Mouse (Mus musculus) heart, adult 2 months (tissue): ENCODE data around the gene Chad. TPM values are rescaled to one million over a fixed set of nuclear protein-coding genes. Genes with fewer than 3 reads are reported as not detected.

Experiments used
- DNase-seq, 2 experiments: peaks; one replicate each; pipeline ENCODE4 v3.0.0; 2021
- H3K27ac ChIP-seq: fragments of 200-600 bp; 2 replicates; pipeline ENCODE4 v1.8.1; 2022
- H3K27me3 ChIP-seq: fragments of 200-500 bp; 2 replicates; pipeline ENCODE4 v1.6.1; 2012; ENCODE audit warnings: mild to moderate bottlenecking, low read length, inconsistent platforms, mixed read lengths; ENCODE audit not compliant: control insufficient read depth, insufficient read depth
- H3K36me3 ChIP-seq: fragments of 200-500 bp; 2 replicates; pipeline ENCODE4 v1.6.1; 2012; ENCODE audit warnings: low read length, inconsistent platforms; ENCODE audit not compliant: control insufficient read depth, insufficient read depth
- H3K4me1 ChIP-seq: fragments of 200-500 bp; 2 replicates; pipeline ENCODE4 v1.6.1; 2011; ENCODE audit warnings: low read length; ENCODE audit not compliant: control insufficient read depth, insufficient read depth
- H3K4me3 ChIP-seq: fragments of 200-600 bp; 2 replicates; pipeline ENCODE4 v1.8.1; 2022
- H3K79me2 ChIP-seq: fragments of 200-500 bp; replicated peaks from 2 replicates; pipeline ENCODE4 v1.6.1; 2012; ENCODE audit warnings: mild to moderate bottlenecking, inconsistent platforms, low read length, moderate library complexity, mixed read lengths; ENCODE audit not compliant: control insufficient read depth, insufficient read depth
- H3K9ac ChIP-seq: fragments of 200-500 bp; 2 replicates; pipeline ENCODE4 v1.6.1; 2012; ENCODE audit warnings: low read depth, mild to moderate bottlenecking, control low read depth, inconsistent platforms, low read length, mixed read lengths
- CTCF ChIP-seq: fragments of 200-600 bp; IDR thresholded peaks from 2 replicates; pipeline ENCODE4 v1.8.1; 2022; ENCODE audit warnings: antibody characterized with exemption, mild to moderate bottlenecking, moderate library complexity
- EP300 ChIP-seq: fragments of 200-500 bp; IDR thresholded peaks from 2 replicates; pipeline ENCODE4 v1.6.1; 2011; ENCODE audit warnings: low read depth, low read length, control low read depth; ENCODE audit not compliant: insufficient read depth
- POLR2A ChIP-seq: fragments of 200-500 bp; IDR thresholded peaks from 2 replicates; pipeline ENCODE4 v1.6.1; 2011; ENCODE audit warnings: mild to moderate bottlenecking, low read depth, low read length, control low read depth; ENCODE audit not compliant: insufficient read depth
- WGBS: fragments of 180-500 bp; shearing (Covaris S2); methylation state at CpG from one replicate; pipeline ENCODE4 v1.1.7; 2018; 5-methylcytosine and 5-hydroxymethylcytosine counted together
- intact Hi-C: fragments of 180-260 bp; cut with DNase I; formaldehyde crosslinking; loops from one replicate; pipeline ENCODE4 v1.15.1; 2025
- polyA plus RNA-seq: library from polyadenylated mRNA; depleted of rRNA; stranded (reverse); fragments of >200 nt; gene quantifications from 2 replicates; pipeline ENCODE4 v1.2.3, GENCODE M21; 2012; rRNA removed
- total RNA-seq, 2 experiments: library from RNA; stranded (reverse); gene quantifications; 2 replicates each; pipeline ENCODE4 v1.2.3; 2021

Chad gene
- total and polyA plus RNA-seq, 3 experiments: 1.7 to 16.2 (median 2.1) TPM

DNA sequence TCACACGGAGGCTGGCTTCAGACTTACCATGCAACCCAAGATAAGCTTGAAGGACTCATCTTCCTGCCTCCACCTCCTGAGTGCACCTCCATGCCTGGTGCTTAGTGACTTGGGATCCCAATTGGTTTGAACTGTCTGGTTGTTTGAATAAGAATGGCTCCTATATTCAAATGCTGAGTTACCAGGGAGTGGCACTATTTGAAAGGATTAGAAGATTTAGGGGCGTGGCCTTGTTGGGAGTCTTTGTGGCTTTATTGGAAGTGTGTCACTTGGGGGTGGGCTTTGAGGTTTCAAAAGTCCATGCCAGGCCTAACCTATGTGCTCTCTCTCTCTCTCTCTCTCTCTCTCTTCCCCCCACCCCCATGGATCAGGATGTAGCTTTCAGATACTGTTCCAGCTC, 52.8 kb downstream of the Chad start:
- no peaks in the 10 kb centered on the region for H3K4me1 ChIP-seq
- TF ChIP-seq EP300 (no peak), POLR2A (no peak), CTCF (no peak)
- DNase-seq: no peak
- intact Hi-C loops: loop anchor here (5.0 kb wide), 1 partner anchor 65 kb away; no protein-coding TSS in a partner anchor
- no peaks in the 10 kb centered on the region for H3K79me2 ChIP-seq
- no peak overlapping the region for H3K9ac ChIP-seq
- WGBS: 86% methylated on average over 2 of the region's 2 CpGs
- no peak overlapping the region for H3K4me3 ChIP-seq
- H3K27me3 ChIP-seq: no peaks in the 10 kb centered on the region
- H3K27ac ChIP-seq: no peak overlapping the region
- H3K36me3 ChIP-seq: no peaks in the 10 kb centered on the region

Other genes starting within 250 kb of the Chad start
- gene Luc7l3, start 243.1 kb upstream of the Chad start, total RNA-seq: 10 to 100 TPM; 32.1 to 36.0 TPM
- 8.1 and 17.2 TPM in 2 replicates for gene Luc7l3, start 243.1 kb upstream of the Chad start, polyA plus RNA-seq
- gene Ankrd40, start 237.0 kb upstream of the Chad start, total RNA-seq: 100 to 1,000 TPM; 254 to 285 TPM
- 287 and 346 TPM in 2 replicates for gene Ankrd40, start 237.0 kb upstream of the Chad start, polyA plus RNA-seq
- gene Abcc3, start 172.1 kb upstream of the Chad start, total RNA-seq: 1 to 10 TPM; 1.6 to 2.3 TPM
- gene Abcc3, start 172.1 kb upstream of the Chad start, polyA plus RNA-seq: 1.8 and 2.0 TPM in 2 replicates
- 10 to 100 TPM; 12.2 to 12.9 TPM for gene Cacna1g, start 90.8 kb upstream of the Chad start, total RNA-seq
- 63.3 and 64.4 TPM in 2 replicates for gene Cacna1g, start 90.8 kb upstream of the Chad start, polyA plus RNA-seq
- gene Spata20, start 78.9 kb upstream of the Chad start, total RNA-seq: under 1 TPM; 0.23 to 0.52 TPM
- gene Spata20, start 78.9 kb upstream of the Chad start, polyA plus RNA-seq: 1.3 and 1.5 TPM in 2 replicates
- 10 to 100 TPM; 28.4 to 31.9 TPM for gene Epn3, start 65.1 kb upstream of the Chad start, total RNA-seq
- 12.6 and 25.7 TPM in 2 replicates for gene Epn3, start 65.1 kb upstream of the Chad start, polyA plus RNA-seq
- gene Mycbpap, start 43.3 kb upstream of the Chad start, total RNA-seq: 1 to 10 TPM in 1 of 2 experiments, under 1 TPM in 1; 0.89 to 1.1 TPM
- 0.32 and 0.72 TPM in 2 replicates for gene Mycbpap, start 43.3 kb upstream of the Chad start, polyA plus RNA-seq
- 10 to 100 TPM in 1 of 2 experiments, 1 to 10 TPM in 1; 9.3 to 12.6 TPM for gene Rsad1, start 15.8 kb upstream of the Chad start, total RNA-seq
- gene Rsad1, start 15.8 kb upstream of the Chad start, polyA plus RNA-seq: 13.7 and 14.1 TPM in 2 replicates
- gene Acsf2, start 36.8 kb downstream of the Chad start, total RNA-seq: 10 to 100 TPM; 19.8 to 26.4 TPM
- gene Acsf2, start 36.8 kb downstream of the Chad start, polyA plus RNA-seq: 21.0 and 24.7 TPM in 2 replicates
- 10 to 100 TPM; 31.5 to 32.0 TPM for gene Lrrc59, start 64.7 kb downstream of the Chad start, total RNA-seq
- 25.3 and 31.9 TPM in 2 replicates for gene Lrrc59, start 64.7 kb downstream of the Chad start, polyA plus RNA-seq
- gene Mrpl27, start 88.7 kb downstream of the Chad start, total RNA-seq: 10 to 100 TPM; 54.9 to 59.5 TPM
- 67.0 and 74.1 TPM in 2 replicates for gene Mrpl27, start 88.7 kb downstream of the Chad start, polyA plus RNA-seq
- not detected for gene Eme1, start 88.9 kb downstream of the Chad start, total RNA-seq
- 0.12 and 0.14 TPM in 2 replicates for gene Eme1, start 88.9 kb downstream of the Chad start, polyA plus RNA-seq
- gene Xylt2, start 112.5 kb downstream of the Chad start, total RNA-seq: 1 to 10 TPM; 7.2 to 7.9 TPM
- gene Xylt2, start 112.5 kb downstream of the Chad start, polyA plus RNA-seq: 11.6 and 12.1 TPM in 2 replicates
- gene Gm11541, start 139.5 kb downstream of the Chad start, total RNA-seq: not detected
- gene Gm11541, start 139.5 kb downstream of the Chad start, polyA plus RNA-seq: not detected in 2 replicates
- 1 to 10 TPM in 1 of 2 experiments, under 1 TPM in 1; 0.97 to 1.0 TPM for gene Cdc34b, start 176.7 kb downstream of the Chad start, total RNA-seq
- gene Cdc34b, start 176.7 kb downstream of the Chad start, polyA plus RNA-seq: 0.12 TPM in 1 of 2 replicates, not detected in the other
- not detected for gene Tmem92, start 217.7 kb downstream of the Chad start, total RNA-seq
- not detected in 2 replicates for gene Tmem92, start 217.7 kb downstream of the Chad start, polyA plus RNA-seq